ENCODE assay signal across 8 mouse cellular contexts in the genomic region with DNA sequence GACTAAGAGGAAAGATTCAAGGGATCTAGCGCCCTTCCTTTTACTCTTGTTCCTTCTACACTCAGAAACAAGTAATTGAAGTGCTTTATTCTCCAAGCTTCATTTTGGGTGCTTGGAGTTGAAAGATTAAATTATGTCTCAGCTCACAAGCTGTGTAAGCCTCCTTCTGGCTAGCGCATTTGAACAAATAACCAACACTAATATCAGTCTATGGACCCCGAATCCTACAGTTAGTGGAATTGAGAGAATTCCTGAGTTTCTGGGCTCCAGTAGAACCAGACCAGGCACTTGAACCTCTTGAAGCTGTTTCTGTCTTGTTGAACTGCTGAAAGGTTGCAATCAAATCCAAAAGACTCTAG. TPM values are rescaled to one million over a fixed set of nuclear protein-coding genes. Genes with fewer than 3 reads are reported as not detected.
A peak's percentile ranks its signal among the peaks of the same experiment; 100 is the strongest.
DNase-seq lines count a peak whose midpoint lies in the region; ATAC-seq and TF ChIP-seq lines count a peak whose summit lies in the region.

No protein-coding gene starts in this region.

- H3K4me1 ChIP-seq in kidney, adult 2 months (ENCODE audit: control insufficient read depth, insufficient read depth, low read length): no peaks in the 10 kb centered on the region
- H3K4me1 ChIP-seq in brown adipose tissue, adult 24 weeks (ENCODE audit: control insufficient read depth, insufficient read depth, insufficient read length, low read length): no peaks in the 10 kb centered on the region
- peaks cover 7% of the 10 kb centered on the region for H3K4me1 ChIP-seq in hindbrain, embryonic 15.5 days (replicated peaks)
- H3K4me1 ChIP-seq in midbrain, embryonic 13.5 days (replicated peaks): peaks cover 8% of the 10 kb centered on the region

- peak overlapping the region; percentile 83 for H3K9ac ChIP-seq in hindbrain, embryonic 15.5 days
- peak overlapping the region; percentile 96 for H3K9ac ChIP-seq in midbrain, embryonic 13.5 days (replicated peaks)

- H3K27me3 ChIP-seq in kidney, adult 2 months (replicated peaks; ENCODE audit: control insufficient read depth, insufficient read depth, low read length): no peaks in the 10 kb centered on the region
- no peaks in the 10 kb centered on the region for H3K27me3 ChIP-seq in hindbrain, embryonic 15.5 days
- peaks cover 13% of the 10 kb centered on the region for H3K27me3 ChIP-seq in midbrain, embryonic 13.5 days

- no peak for DNase-seq in kidney, adult 2 months
- no peak for DNase-seq in kidney, adult 9 months
- no peak for DNase-seq in adrenal gland, postnatal 14 days
- no peak for DNase-seq in frontal cortex, postnatal 36 days (ENCODE audit: low spot score in 2 of 2)
- no peak for DNase-seq in Muller cell, postnatal 12 days (ENCODE audit: inconsistent ontology term)

- TF ChIP-seq CTCF in kidney, adult 2 months (conservative IDR thresholded peaks at IDR 0.05; ENCODE audit: insufficient read depth, insufficient read length, low read depth, low read length): no peak

- peak overlapping the region; percentile 78 for H3K27ac ChIP-seq in kidney, adult 2 months (ENCODE audit: insufficient read depth, low read depth, low read length)
- peak overlapping the region; percentile 76 for H3K27ac ChIP-seq in brown adipose tissue, adult 24 weeks (replicated peaks; ENCODE audit: low read depth, low read length)
- peak overlapping the region; percentile 87 for H3K27ac ChIP-seq in hindbrain, embryonic 15.5 days (replicated peaks)
- peak overlapping the region; percentile 84 for H3K27ac ChIP-seq in midbrain, embryonic 13.5 days

- peak overlapping the region; percentile 62 for H3K4me2 ChIP-seq in hindbrain, embryonic 15.5 days
- peak overlapping the region; percentile 84 for H3K4me2 ChIP-seq in midbrain, embryonic 13.5 days (replicated peaks)

- 59% methylated on average over 3 of the region's 3 CpGs for WGBS in kidney, adult 2 months
- 60% methylated on average over 3 of the region's 3 CpGs for WGBS in hindbrain, embryonic 15.5 days
- 79% methylated on average over 3 of the region's 3 CpGs for WGBS in midbrain, embryonic 13.5 days

- H3K36me3 ChIP-seq in kidney, adult 2 months (ENCODE audit: control insufficient read depth, insufficient read depth, low read length): no peaks in the 10 kb centered on the region
- no peaks in the 10 kb centered on the region for H3K36me3 ChIP-seq in hindbrain, embryonic 15.5 days
- H3K36me3 ChIP-seq in midbrain, embryonic 13.5 days: no peaks in the 10 kb centered on the region

- no peak for TF ChIP-seq POLR2A in kidney, adult 2 months (IDR thresholded peaks at IDR 0.05; ENCODE audit: low read depth, low read length)

- peak; percentile 70; the same call in 1 of the 2 replicates for ATAC-seq in hindbrain, embryonic 15.5 days (ENCODE audit: low FRiP score, low read depth)
- 0 out of 2 replicates have a peak, but pooled peaks have one; percentile 37 for ATAC-seq in midbrain, embryonic 13.5 days

- H3K9me3 ChIP-seq in hindbrain, embryonic 15.5 days: no peaks in the 10 kb centered on the region
- no peaks in the 10 kb centered on the region for H3K9me3 ChIP-seq in midbrain, embryonic 13.5 days

- H3K4me3 ChIP-seq in kidney, adult 2 months (ENCODE audit: insufficient read depth, low read depth, low read length): peak overlapping the region; percentile 84
- peak overlapping the region; percentile 85 for H3K4me3 ChIP-seq in brown adipose tissue, adult 24 weeks (ENCODE audit: insufficient read depth, low read depth, low read length)
- H3K4me3 ChIP-seq in hindbrain, embryonic 15.5 days: peak overlapping the region; percentile 79
- H3K4me3 ChIP-seq in midbrain, embryonic 13.5 days (replicated peaks): peak overlapping the region; percentile 96

RNA-seq across cellular contexts. Expression of a gene that starts 0.3 kb away (rescaled TPM):
- 66.8 and 68.3 TPM in 2 replicates for polyA plus RNA-seq in kidney, adult 2 months (2012; rRNA removed)
- polyA plus RNA-seq in brown adipose tissue, adult 24 weeks (2012; ENCODE audit: insufficient read depth, insufficient read length, missing spikeins): 163 and 243 TPM in 2 replicates
- 152 and 165 TPM in 2 replicates for polyA plus RNA-seq in hindbrain, embryonic 15.5 days (2015; fragmentation: Nextera tagmentation; extraction: Ambion mirVana)
- polyA plus RNA-seq in midbrain, embryonic 13.5 days (2015; fragmentation: Nextera tagmentation; extraction: Ambion mirVana): 123 and 132 TPM in 2 replicates
- total RNA-seq in adrenal gland, postnatal 14 days (2021): 99.7 and 107 TPM in 2 replicates
